Mouse (Mus musculus) cerebellum, adult 2 months (tissue): ENCODE measurements at regions not wholly inside any gene's neighbourhood (a gene's known extent, or its start where the extent isn't known, plus 50 kb on each side); places are given as distances from the start of the nearest gene placed in this dataset.

Experiments used
- DNase-seq, 2 experiments: peaks; one replicate each; pipeline ENCODE4 v3.0.0; 2021
- H3K27ac ChIP-seq: fragments of 200-500 bp; 2 replicates; pipeline ENCODE4 v1.5.1; 2012; ENCODE audit warnings: low read length, control low read depth, inconsistent platforms; ENCODE audit not compliant: insufficient read depth
- H3K27me3 ChIP-seq: fragments of 200-500 bp; 2 replicates; pipeline ENCODE4 v1.6.1; 2012; ENCODE audit warnings: inconsistent platforms, mild to moderate bottlenecking, low read length, moderate library complexity; ENCODE audit not compliant: control insufficient read depth, insufficient read depth
- H3K4me1 ChIP-seq: fragments of 200-500 bp; 2 replicates; pipeline ENCODE4 v1.6.1; 2011; ENCODE audit warnings: low read length; ENCODE audit not compliant: control insufficient read depth, insufficient read depth
- H3K4me3 ChIP-seq: fragments of 200-500 bp; replicated peaks from 2 replicates; pipeline ENCODE3; 2011; ENCODE audit warnings: mild to moderate bottlenecking, low read depth, low read length, control low read depth; ENCODE audit not compliant: insufficient read depth
- CTCF ChIP-seq: fragments of 200-500 bp; IDR thresholded peaks from 2 replicates; pipeline ENCODE4 v1.5.1; 2011; ENCODE audit warnings: low read depth, mild to moderate bottlenecking, control low read depth, low read length, moderate library complexity, borderline replicate concordance; ENCODE audit not compliant: insufficient read depth
- POLR2A ChIP-seq: fragments of 200-500 bp; IDR thresholded peaks from 2 replicates; pipeline ENCODE4 v1.6.1; 2011; ENCODE audit warnings: low read length, control low read depth, borderline replicate concordance; ENCODE audit not compliant: insufficient read depth
- WGBS: fragments of 180-500 bp; shearing (Covaris S2); methylation state at CpG from one replicate; pipeline ENCODE4 v1.1.7; 2018; 5-methylcytosine and 5-hydroxymethylcytosine counted together

- no peak for DNase-seq
- no peaks in the 10 kb centered on the region for H3K27me3 ChIP-seq
- no peak overlapping the region for H3K27ac ChIP-seq
- no peak for TF ChIP-seq CTCF
- no peak overlapping the region for H3K4me3 ChIP-seq
- 88% methylated on average over 3 of the region's 3 CpGs for WGBS
- no peaks in the 10 kb centered on the region for H3K4me1 ChIP-seq
These were observed 2774.5 kb upstream of the Gm7489 start for GRCm38 (mm10) chr15:51110186-51110585.

- H3K27me3 ChIP-seq: no peaks in the 10 kb centered on the region
- TF ChIP-seq CTCF (no peak), POLR2A (no peak)
- no peak for DNase-seq
- H3K27ac ChIP-seq: no peak overlapping the region
- no peaks in the 10 kb centered on the region for H3K4me1 ChIP-seq
- 79% methylated on average over 2 of the region's 2 CpGs for WGBS
- no peak overlapping the region for H3K4me3 ChIP-seq
These were observed 2758.8 kb upstream of the Gm7489 start for GRCm38 (mm10) chr15:51125896-51126295.

DNA sequence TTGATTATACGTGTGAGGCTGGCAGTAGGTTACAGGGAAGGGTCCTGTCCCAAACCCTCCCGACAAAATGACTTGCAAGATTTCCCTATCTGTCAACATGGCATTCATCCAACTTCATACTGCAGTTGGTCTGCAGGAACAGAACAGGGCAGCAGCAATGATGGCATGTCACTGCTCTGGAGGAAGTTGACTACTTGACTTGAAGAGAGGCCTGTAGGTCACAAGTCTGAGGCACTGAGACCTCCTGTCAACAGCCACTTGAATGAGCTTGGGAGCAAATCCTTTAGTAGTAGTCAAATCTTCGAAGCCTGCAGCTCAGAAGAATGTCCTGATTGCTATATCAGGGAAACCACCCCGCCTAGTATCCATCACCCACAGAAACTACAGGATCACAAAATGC lies 2753.7 kb upstream of the Gm7489 start:
- TF ChIP-seq CTCF: no peak
- TF ChIP-seq POLR2A: no peak
- no peaks in the 10 kb centered on the region for H3K27me3 ChIP-seq
- H3K4me3 ChIP-seq: no peak overlapping the region
- no peak for DNase-seq
- no peaks in the 10 kb centered on the region for H3K4me1 ChIP-seq
- WGBS: 57% methylated on average over 4 of the region's 4 CpGs
- no peak overlapping the region for H3K27ac ChIP-seq

GRCm38 (mm10) chr15:51136121-51136520 lies 2748.6 kb upstream of the Gm7489 start:
- no peak for DNase-seq
- Histone ChIP-seq H3K4me1 (no peaks in the 10 kb centered on the region), H3K4me3 (no peak overlapping the region), H3K27ac (no peak overlapping the region), H3K27me3 (no peaks in the 10 kb centered on the region)
- no peak for TF ChIP-seq POLR2A
- no peak for TF ChIP-seq CTCF
- 88% methylated on average over 1 of the region's 1 CpGs for WGBS

DNA sequence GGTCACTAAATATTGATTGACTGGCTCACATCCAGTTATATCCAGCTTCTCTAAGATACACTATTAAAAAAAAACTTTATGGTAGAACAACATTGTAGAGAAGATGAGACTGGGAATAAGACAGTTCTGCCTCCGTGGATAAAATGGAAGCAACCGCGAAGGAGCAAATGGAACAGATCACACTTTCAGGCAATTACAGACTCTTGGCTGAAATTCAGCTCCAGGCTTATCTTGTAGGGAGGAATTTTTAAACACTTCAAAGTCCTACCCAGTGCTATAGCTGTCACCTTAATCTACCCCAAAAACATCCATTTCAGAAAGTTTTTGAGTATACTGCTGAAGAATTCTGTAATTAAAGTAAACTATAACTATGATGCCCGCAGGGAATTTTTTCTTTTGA lies 2745.2 kb upstream of the Gm7489 start:
- WGBS: 59% methylated on average over 4 of the region's 4 CpGs
- H3K4me3 ChIP-seq: no peak overlapping the region
- no peak for TF ChIP-seq CTCF
- no peak for TF ChIP-seq POLR2A
- no peak for DNase-seq
- H3K27ac ChIP-seq: no peak overlapping the region
- no peaks in the 10 kb centered on the region for H3K4me1 ChIP-seq
- H3K27me3 ChIP-seq: no peaks in the 10 kb centered on the region

DNA sequence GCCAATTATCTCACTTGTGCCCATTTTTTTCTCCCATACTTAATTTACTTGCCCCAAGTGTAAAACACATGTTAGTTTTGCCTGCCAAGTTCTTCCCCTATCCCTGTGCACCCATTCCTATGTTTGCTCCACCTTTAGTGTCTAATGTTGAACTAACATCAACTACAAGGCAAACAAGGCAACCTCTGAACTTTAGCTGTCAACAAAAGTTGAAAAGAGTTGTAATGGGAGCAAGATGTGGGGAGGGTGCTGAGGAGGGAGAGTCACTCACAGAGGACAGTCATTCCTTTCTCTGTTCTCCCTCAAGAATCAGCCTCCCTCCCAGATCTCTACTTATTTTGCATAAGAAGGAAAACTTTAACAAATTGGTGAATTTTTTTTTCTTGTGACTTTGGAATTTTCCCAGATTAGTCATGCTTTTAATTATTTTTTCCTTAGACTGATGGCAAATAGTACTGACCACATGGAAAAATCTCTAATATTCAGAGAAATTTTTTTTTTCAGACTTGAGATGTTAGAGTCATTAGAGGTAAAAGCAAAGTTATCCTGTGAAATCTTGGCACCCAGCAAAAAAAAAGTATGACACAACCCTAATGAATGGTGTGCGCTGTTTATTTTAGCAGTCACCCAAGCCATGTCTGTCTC lies 2710.6 kb upstream of the Gm7489 start:
- Histone ChIP-seq H3K4me1 (no peaks in the 10 kb centered on the region), H3K27ac (no peak overlapping the region), H3K27me3 (no peaks in the 10 kb centered on the region), H3K4me3 (no peak overlapping the region)
- TF ChIP-seq POLR2A (no peak), CTCF (no peak)
- DNase-seq: no peak
- WGBS: 93% methylated on average over 1 of the region's 1 CpGs

DNA sequence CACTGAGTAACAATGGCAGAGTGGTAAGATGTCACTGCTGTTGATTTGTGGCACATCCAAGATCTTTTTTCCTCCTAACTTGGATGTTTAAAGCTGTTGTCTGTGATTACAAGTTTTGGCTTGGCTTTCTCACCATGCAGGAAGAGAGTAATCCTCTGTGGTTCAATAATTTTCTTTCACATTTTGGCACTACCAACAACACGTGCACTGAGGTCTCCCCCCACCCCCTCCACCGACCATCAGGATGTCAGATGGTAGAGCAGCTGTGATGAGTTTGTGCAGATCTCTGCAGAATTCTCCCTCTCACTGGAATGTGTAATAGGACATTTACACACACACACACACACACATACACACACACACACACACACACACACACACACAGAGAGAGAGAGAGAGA lies 2708.2 kb upstream of the Gm7489 start:
- Histone ChIP-seq H3K4me1 (no peaks in the 10 kb centered on the region), H3K4me3 (no peak overlapping the region), H3K27me3 (no peaks in the 10 kb centered on the region), H3K27ac (no peak overlapping the region)
- TF ChIP-seq POLR2A (no peak), CTCF (no peak)
- WGBS: 8% methylated on average over 2 of the region's 2 CpGs
- no peak for DNase-seq

DNA sequence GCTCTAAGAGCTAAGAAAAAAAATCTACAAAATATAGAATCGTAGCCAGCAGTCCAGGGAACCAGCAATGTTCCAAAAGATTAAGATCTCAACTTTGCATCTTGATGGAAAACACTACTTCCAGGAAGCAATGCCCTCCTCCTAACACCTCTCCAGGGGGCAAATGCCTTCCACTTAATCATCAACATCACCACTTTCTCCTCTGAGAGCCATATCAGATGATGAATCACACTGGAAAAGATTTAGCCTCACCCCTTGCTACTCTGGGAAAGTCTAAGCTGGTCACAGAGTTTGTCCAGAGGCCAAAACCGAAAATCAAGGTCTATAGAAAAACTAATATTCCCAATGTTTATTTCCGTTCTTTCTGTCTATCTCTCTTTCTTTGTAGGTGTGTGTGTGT lies 2695.6 kb upstream of the Gm7489 start:
- H3K4me3 ChIP-seq: no peak overlapping the region
- 87% methylated on average over 3 of the region's 3 CpGs for WGBS
- TF ChIP-seq POLR2A: no peak
- TF ChIP-seq CTCF: no peak
- no peaks in the 10 kb centered on the region for H3K27me3 ChIP-seq
- no peak for DNase-seq
- no peaks in the 10 kb centered on the region for H3K4me1 ChIP-seq
- no peak overlapping the region for H3K27ac ChIP-seq
